Mouse (Mus musculus): ENCODE measurements around the gene Mdh1.

The Mdh1 gene

GRCm38 (mm10) chr11:21571700-21572381, at the start of gene Mdh1, which contains the start of gene Wdpcp:
Gene Mdh1 (minus strand): TSS chr11:21572367.
Gene Wdpcp (plus strand): TSS chr11:21572235.
- DNase-seq (ENCODE audit: low spot score): peak; percentile 98

- DNase-seq (ENCODE audit: low spot score): no peak
Measured at GRCm38 (mm10) chr11:21615915-21616314, 43.7 kb upstream of the Mdh1 start.

GRCm38 (mm10) chr11:21602497-21602896, 30.3 kb upstream of the Mdh1 start:
- DNase-seq (ENCODE audit: low spot score): no peak

GRCm38 (mm10) chr11:21583286-21583685, 11.1 kb upstream of the Mdh1 start:
- no peak for DNase-seq (ENCODE audit: low spot score)

GRCm38 (mm10) chr11:21581472-21581871, 9.3 kb upstream of the Mdh1 start:
- no peak for DNase-seq (ENCODE audit: low spot score)

- peak; percentile 76 for DNase-seq (ENCODE audit: low spot score)
Measured at GRCm38 (mm10) chr11:21570973-21571372, 1.2 kb downstream of the Mdh1 start.

GRCm38 (mm10) chr11:21570109-21570474, 2.1 kb downstream of the Mdh1 start:
- no peak for DNase-seq (ENCODE audit: low spot score)

GRCm38 (mm10) chr11:21569456-21570108, 2.6 kb downstream of the Mdh1 start:
- DNase-seq (ENCODE audit: low spot score): peak; percentile 11

GRCm38 (mm10) chr11:21569002-21569401, 3.2 kb downstream of the Mdh1 start:
- peak; percentile 53 for DNase-seq (ENCODE audit: low spot score)

- DNase-seq (ENCODE audit: low spot score): no peak
Measured at GRCm38 (mm10) chr11:21567733-21568132, 4.4 kb downstream of the Mdh1 start.

GRCm38 (mm10) chr11:21566934-21567333, 5.2 kb downstream of the Mdh1 start:
- DNase-seq (ENCODE audit: low spot score): no peak

GRCm38 (mm10) chr11:21564681-21565405, 7.3 kb downstream of the Mdh1 start:
- DNase-seq (ENCODE audit: low spot score): no peak

GRCm38 (mm10) chr11:21563617-21564325, 8.4 kb downstream of the Mdh1 start:
- no peak for DNase-seq (ENCODE audit: low spot score)

GRCm38 (mm10) chr11:21561347-21561746, 10.8 kb downstream of the Mdh1 start:
- no peak for DNase-seq (ENCODE audit: low spot score)

- no peak for DNase-seq (ENCODE audit: low spot score)
Measured at GRCm38 (mm10) chr11:21559727-21560126, 12.4 kb downstream of the Mdh1 start.

GRCm38 (mm10) chr11:21552049-21552448, 20.1 kb downstream of the Mdh1 start:
- no peak for DNase-seq (ENCODE audit: low spot score)

GRCm38 (mm10) chr11:21550222-21551173, 21.7 kb downstream of the Mdh1 start:
- no peak for DNase-seq (ENCODE audit: low spot score)

GRCm38 (mm10) chr11:21549754-21550153, 22.4 kb downstream of the Mdh1 start:
- no peak for DNase-seq (ENCODE audit: low spot score)

GRCm38 (mm10) chr11:21549052-21549451, 23.1 kb downstream of the Mdh1 start:
- DNase-seq (ENCODE audit: low spot score): no peak

GRCm38 (mm10) chr11:21547518-21547917, 24.6 kb downstream of the Mdh1 start:
- no peak for DNase-seq (ENCODE audit: low spot score)

- DNase-seq (ENCODE audit: low spot score): no peak
Measured at GRCm38 (mm10) chr11:21546671-21547070, 25.5 kb downstream of the Mdh1 start.
